Mouse (Mus musculus) ES-E14 (cell line): ENCODE data around the gene Lcp1. TPM values are rescaled to one million over a fixed set of nuclear protein-coding genes. Genes with fewer than 3 reads are reported as not detected.

Source experiments
- DNase-seq: peaks from one replicate; pipeline ENCODE4 v3.0.0-alpha.2; 2013; ENCODE audit warnings: low read depth, low spot score
- H3K27ac ChIP-seq: 2 replicates; pipeline ENCODE4 v1.5.1; 2012; ENCODE audit warnings: low read depth, mild to moderate bottlenecking, low read length, moderate library complexity, mixed read lengths; ENCODE audit not compliant: poor library complexity, insufficient read depth, severe bottlenecking
- H3K36me3 ChIP-seq: 2 replicates; pipeline ENCODE4 v1.6.1; 2012; ENCODE audit warnings: mild to moderate bottlenecking, low read length, moderate library complexity, mixed read lengths; ENCODE audit not compliant: control insufficient read depth, poor library complexity, insufficient read depth, severe bottlenecking
- H3K4me1 ChIP-seq, 2 experiments: fragments of 150-350 bp in 1 of 2; sonication (generic) in 1 of 2; 2 replicates each; pipeline ENCODE4 v1.6.1; 2012; ENCODE audit warnings: low read length in 2 of 2, mild to moderate bottlenecking in 1 of 2, mixed read lengths in 1 of 2; ENCODE audit not compliant: control insufficient read depth in 2 of 2, insufficient read depth in 2 of 2, poor library complexity in 1 of 2
- H3K4me3 ChIP-seq, 2 experiments: fragments of 150-350 bp in 1 of 2; sonication (generic) in 1 of 2; 2 replicates each; pipeline ENCODE4 v1.5.1; 2012; ENCODE audit warnings: low read length in 2 of 2, low read depth in 1 of 2, mild to moderate bottlenecking in 1 of 2, mixed read lengths in 1 of 2; ENCODE audit not compliant: insufficient read depth in 1 of 2, poor library complexity in 1 of 2, severe bottlenecking in 1 of 2
- H3K9ac ChIP-seq: 2 replicates; pipeline ENCODE4 v1.6.1; 2012; ENCODE audit warnings: low read depth, mild to moderate bottlenecking, low read length, mixed read lengths; ENCODE audit not compliant: poor library complexity, insufficient read depth, severe bottlenecking
- H3K9me3 ChIP-seq: fragments of 150-350 bp; sonication (generic); 2 replicates; pipeline ENCODE4 v1.6.1; 2012; ENCODE audit warnings: low read depth, mild to moderate bottlenecking, low read length; ENCODE audit not compliant: control insufficient read depth, insufficient read depth
- CHD2 ChIP-seq: IDR thresholded peaks from 2 replicates; pipeline ENCODE4 v1.6.1; 2014; ENCODE audit warnings: mild to moderate bottlenecking, low read depth, low read length, inconsistent platforms
- HCFC1 ChIP-seq: IDR thresholded peaks from 2 replicates; pipeline ENCODE4 v1.6.1; 2012; ENCODE audit warnings: low read length, inconsistent platforms, borderline replicate concordance; ENCODE audit not compliant: insufficient read depth
- MAFK ChIP-seq: IDR thresholded peaks from 2 replicates; pipeline ENCODE4 v1.6.1; 2014; ENCODE audit warnings: mild to moderate bottlenecking, low read depth, low read length, inconsistent platforms; ENCODE audit not compliant: insufficient read depth
- ZC3H11A ChIP-seq: IDR thresholded peaks from 2 replicates; pipeline ENCODE4 v1.6.1; 2012; ENCODE audit warnings: low read depth, mild to moderate bottlenecking, inconsistent platforms, low read length, borderline replicate concordance
- ZNF384 ChIP-seq: IDR thresholded peaks from 2 replicates; pipeline ENCODE4 v1.6.1; 2012; ENCODE audit warnings: low read depth, low read length, inconsistent platforms
- in situ Hi-C, 2 experiments: fragments of 600-800 bp; cut with MboI; formaldehyde crosslinking; loops; one replicate each; pipeline ENCODE4 v1.15.1; 2025; ENCODE audit warnings: low sequenced_read_pairs in 2 of 2, inconsistent platforms in 1 of 2; ENCODE audit not compliant: unreplicated experiment in 2 of 2
- total RNA-seq: library from RNA; depleted of rRNA; stranded (reverse); fragments of 300-350 nt; gene quantifications from 2 replicates; pipeline ENCODE4 v1.2.3, GENCODE M21; 2012

The Lcp1 gene
- total RNA-seq, 1 experiment, result 2.8 TPM

GRCm38 (mm10) chr14:75174731-75175555 lies 44.0 kb downstream of the Lcp1 start:
- TF ChIP-seq CHD2 (no peak), ZC3H11A (no peak), HCFC1 (no peak), ZNF384 (no peak), MAFK (no peak)
- Histone ChIP-seq H3K4me3 (no peak overlapping the region), H3K27ac (no peak overlapping the region), H3K4me1 (peaks cover 1 to 11% of the 10 kb centered on the region in 2 experiments; a peak in 2 of 4 replicates), H3K36me3 (no peaks in the 10 kb centered on the region), H3K9ac (no peak overlapping the region), H3K9me3 (no peaks in the 10 kb centered on the region)
- DNase-seq, result no peak
- in situ Hi-C loops, result no loop called here

- Histone ChIP-seq H3K4me1 (peaks cover 2 to 11% of the 10 kb centered on the region in 2 experiments; a peak in 2 of 4 replicates), H3K27ac (no peak overlapping the region), H3K9me3 (no peaks in the 10 kb centered on the region), H3K4me3 (no peak overlapping the region), H3K36me3 (no peaks in the 10 kb centered on the region), H3K9ac (no peak overlapping the region)
- no peak for DNase-seq
- TF ChIP-seq ZC3H11A (no peak), HCFC1 (no peak), MAFK (no peak), CHD2 (no peak)
- in situ Hi-C loops, result no loop called here
Observed at GRCm38 (mm10) chr14:75175781-75176180, 44.9 kb downstream of the Lcp1 start.

GRCm38 (mm10) chr14:75176425-75177045 lies 45.6 kb downstream of the Lcp1 start:
- H3K9me3 ChIP-seq, result no peaks in the 10 kb centered on the region
- no peak for DNase-seq
- TF ChIP-seq MAFK, result no peak
- no peak for TF ChIP-seq HCFC1
- no peak for TF ChIP-seq CHD2
- no peak for TF ChIP-seq ZC3H11A
- TF ChIP-seq ZNF384, result no peak
- H3K4me1 ChIP-seq, result peaks cover 2 to 11% of the 10 kb centered on the region in 2 experiments; a peak in 2 of 4 replicates
- no peak overlapping the region for H3K9ac ChIP-seq
- in situ Hi-C loops, result no loop called here
- no peaks in the 10 kb centered on the region for H3K36me3 ChIP-seq
- H3K27ac ChIP-seq, result no peak overlapping the region
- no peak overlapping the region for H3K4me3 ChIP-seq

GRCm38 (mm10) chr14:75177400-75177799 lies 46.5 kb downstream of the Lcp1 start:
- H3K36me3 ChIP-seq, result no peaks in the 10 kb centered on the region
- peaks cover 2 to 11% of the 10 kb centered on the region in 2 experiments; a peak in 2 of 4 replicates for H3K4me1 ChIP-seq
- H3K9me3 ChIP-seq, result no peaks in the 10 kb centered on the region
- in situ Hi-C loops, result no loop called here
- TF ChIP-seq ZC3H11A (no peak), ZNF384 (no peak), MAFK (no peak), CHD2 (no peak), HCFC1 (no peak)
- DNase-seq, result no peak
- H3K9ac ChIP-seq, result no peak overlapping the region
- no peak overlapping the region for H3K27ac ChIP-seq
- no peak overlapping the region for H3K4me3 ChIP-seq
